Mouse (Mus musculus): ENCODE results near the gene Slc2a5. TPM values are rescaled to one million over a fixed set of nuclear protein-coding genes. Genes with fewer than 3 reads are reported as not detected.

Gene Slc2a5
- polyA plus RNA-seq, 1 experiment from 2014 or later, result 2.2 TPM

GRCm38 (mm10) chr4:150087890-150088530 is 31.1 kb upstream of the Slc2a5 start:
- peaks cover 14% of the 10 kb centered on the region for H3K4me1 ChIP-seq (replicated peaks)
- H3K9ac ChIP-seq, result peak overlapping the region; percentile 43
- no peaks in the 10 kb centered on the region for H3K9me3 ChIP-seq
- peaks cover 25% of the 10 kb centered on the region for H3K27me3 ChIP-seq
- peak overlapping the region; percentile 55 for H3K4me3 ChIP-seq
- no peaks in the 10 kb centered on the region for H3K36me3 ChIP-seq
- peak overlapping the region; percentile 98 for H3K4me2 ChIP-seq
- ATAC-seq (ENCODE audit: low FRiP score, low read depth), result no peak
- H3K27ac ChIP-seq (replicated peaks), result 0 out of 2 replicates have a peak overlapping the region, but pooled peaks have one; percentile 11
- WGBS, result 19% methylated on average over 29 of the region's 29 CpGs

- no peaks in the 10 kb centered on the region for H3K9me3 ChIP-seq
- no peak for ATAC-seq (ENCODE audit: low FRiP score, low read depth)
- H3K4me3 ChIP-seq, result no peak overlapping the region
- H3K9ac ChIP-seq, result no peak overlapping the region
- no peak overlapping the region for H3K4me2 ChIP-seq
- peaks cover 14% of the 10 kb centered on the region for H3K4me1 ChIP-seq (replicated peaks)
- WGBS, result 82% methylated on average over 10 of the region's 10 CpGs
- no peak overlapping the region for H3K27ac ChIP-seq (replicated peaks)
- H3K27me3 ChIP-seq, result peaks cover 25% of the 10 kb centered on the region
- H3K36me3 ChIP-seq, result no peaks in the 10 kb centered on the region
These were observed 30.0 kb upstream of the Slc2a5 start for GRCm38 (mm10) chr4:150089121-150089520.

GRCm38 (mm10) chr4:150091887-150092582 is 27.0 kb upstream of the Slc2a5 start:
- H3K4me2 ChIP-seq, result no peak overlapping the region
- no peaks in the 10 kb centered on the region for H3K9me3 ChIP-seq
- ATAC-seq (ENCODE audit: low FRiP score, low read depth), result no peak
- H3K36me3 ChIP-seq, result no peaks in the 10 kb centered on the region
- WGBS, result 84% methylated on average over 18 of the region's 18 CpGs
- peaks cover 25% of the 10 kb centered on the region for H3K27me3 ChIP-seq
- no peak overlapping the region for H3K4me3 ChIP-seq
- H3K27ac ChIP-seq (replicated peaks), result no peak overlapping the region
- H3K9ac ChIP-seq, result no peak overlapping the region
- H3K4me1 ChIP-seq (replicated peaks), result peaks cover 14% of the 10 kb centered on the region

- Histone ChIP-seq H3K27me3 (peaks cover 25% of the 10 kb centered on the region), H3K36me3 (no peaks in the 10 kb centered on the region), H3K27ac (replicated peaks) (no peak overlapping the region), H3K4me3 (no peak overlapping the region), H3K4me1 (replicated peaks) (peaks cover 12% of the 10 kb centered on the region), H3K4me2 (no peak overlapping the region), H3K9ac (no peak overlapping the region), H3K9me3 (no peaks in the 10 kb centered on the region)
- ATAC-seq (ENCODE audit: low FRiP score, low read depth), result no peak
- WGBS, result 75% methylated on average over 3 of the region's 3 CpGs
These were observed 26.5 kb upstream of the Slc2a5 start for GRCm38 (mm10) chr4:150092583-150092902.

GRCm38 (mm10) chr4:150093560-150094462 is 25.3 kb upstream of the Slc2a5 start:
- H3K4me2 ChIP-seq, result no peak overlapping the region

GRCm38 (mm10) chr4:150094463-150094789 is 24.7 kb upstream of the Slc2a5 start:
- Histone ChIP-seq H3K27ac (replicated peaks) (no peak overlapping the region), H3K9ac (no peak overlapping the region), H3K4me1 (replicated peaks) (peaks cover 3% of the 10 kb centered on the region; the same call in 1 of the 2 replicates), H3K4me2 (no peak overlapping the region), H3K4me3 (no peak overlapping the region), H3K36me3 (no peaks in the 10 kb centered on the region), H3K27me3 (peaks cover 10% of the 10 kb centered on the region), H3K9me3 (no peaks in the 10 kb centered on the region)
- WGBS, result 25% methylated on average over 5 of the region's 5 CpGs
- no peak for ATAC-seq (ENCODE audit: low FRiP score, low read depth)

More at GRCm38 (mm10) chr4:150093560-150094462, 25.3 kb upstream of the Slc2a5 start:
- no peak for ATAC-seq (ENCODE audit: low FRiP score, low read depth)
- WGBS, result 26% methylated on average over 11 of the region's 12 CpGs
- Histone ChIP-seq H3K27ac (replicated peaks) (no peak overlapping the region), H3K4me3 (no peak overlapping the region), H3K9me3 (no peaks in the 10 kb centered on the region), H3K36me3 (no peaks in the 10 kb centered on the region), H3K27me3 (peaks cover 15% of the 10 kb centered on the region), H3K4me1 (replicated peaks) (peaks cover 3% of the 10 kb centered on the region; the same call in 1 of the 2 replicates), H3K9ac (no peak overlapping the region)

GRCm38 (mm10) chr4:150096309-150096708 is 22.8 kb upstream of the Slc2a5 start:
- Histone ChIP-seq H3K27ac (replicated peaks) (no peak overlapping the region), H3K27me3 (0 out of 2 replicates have a peak, but pooled peaks cover 8% of the 10 kb centered on the region), H3K4me3 (no peak overlapping the region), H3K9me3 (no peaks in the 10 kb centered on the region), H3K4me2 (no peak overlapping the region), H3K4me1 (replicated peaks) (peaks cover 3% of the 10 kb centered on the region; the same call in 1 of the 2 replicates), H3K36me3 (no peaks in the 10 kb centered on the region), H3K9ac (no peak overlapping the region)
- no peak for ATAC-seq (ENCODE audit: low FRiP score, low read depth)
- 78% methylated on average over 7 of the region's 7 CpGs for WGBS

- WGBS, result 91% methylated on average over 4 of the region's 4 CpGs
- H3K4me1 ChIP-seq (replicated peaks), result peaks cover 3% of the 10 kb centered on the region; the same call in 1 of the 2 replicates
These were observed 21.2 kb upstream of the Slc2a5 start for GRCm38 (mm10) chr4:150097847-150098246.

GRCm38 (mm10) chr4:150098880-150099279 is 20.2 kb upstream of the Slc2a5 start:
- no peak overlapping the region for H3K4me3 ChIP-seq
- no peak overlapping the region for H3K27ac ChIP-seq (replicated peaks)
- 20% methylated on average over 10 of the region's 10 CpGs for WGBS
- H3K27me3 ChIP-seq, result 0 out of 2 replicates have a peak, but pooled peaks cover 3% of the 10 kb centered on the region
- H3K4me2 ChIP-seq, result no peak overlapping the region
- ATAC-seq (ENCODE audit: low FRiP score, low read depth), result 0 out of 2 replicates have a peak, but pooled peaks have one; percentile 53
- H3K9me3 ChIP-seq, result no peaks in the 10 kb centered on the region
- no peak overlapping the region for H3K9ac ChIP-seq
- peaks cover 3% of the 10 kb centered on the region; the same call in 1 of the 2 replicates for H3K4me1 ChIP-seq (replicated peaks)
- no peaks in the 10 kb centered on the region for H3K36me3 ChIP-seq

More at GRCm38 (mm10) chr4:150097847-150098246, 21.2 kb upstream of the Slc2a5 start:
- H3K27ac ChIP-seq (replicated peaks), result no peak overlapping the region
- H3K9me3 ChIP-seq, result no peaks in the 10 kb centered on the region
- H3K4me2 ChIP-seq, result no peak overlapping the region
- H3K27me3 ChIP-seq, result 0 out of 2 replicates have a peak, but pooled peaks cover 3% of the 10 kb centered on the region
- H3K9ac ChIP-seq, result no peak overlapping the region
- no peaks in the 10 kb centered on the region for H3K36me3 ChIP-seq
- no peak for ATAC-seq (ENCODE audit: low FRiP score, low read depth)
- no peak overlapping the region for H3K4me3 ChIP-seq

GRCm38 (mm10) chr4:150102822-150103221 is 16.3 kb upstream of the Slc2a5 start:
- no peak overlapping the region for H3K9ac ChIP-seq
- no peak overlapping the region for H3K4me3 ChIP-seq
- 92% methylated on average over 7 of the region's 7 CpGs for WGBS
- no peak overlapping the region for H3K4me2 ChIP-seq
- no peak for ATAC-seq (ENCODE audit: low FRiP score, low read depth)
- H3K27ac ChIP-seq (replicated peaks), result no peak overlapping the region
- H3K4me1 ChIP-seq (replicated peaks), result no peaks in the 10 kb centered on the region
- H3K27me3 ChIP-seq, result 0 out of 2 replicates have a peak, but pooled peaks cover 3% of the 10 kb centered on the region
- H3K36me3 ChIP-seq, result no peaks in the 10 kb centered on the region
- H3K9me3 ChIP-seq, result no peaks in the 10 kb centered on the region

GRCm38 (mm10) chr4:150105671-150106070 is 13.4 kb upstream of the Slc2a5 start:
- H3K4me1 ChIP-seq (replicated peaks), result no peaks in the 10 kb centered on the region
- 68% methylated on average over 7 of the region's 7 CpGs for WGBS
- ATAC-seq (ENCODE audit: low FRiP score, low read depth), result no peak
- H3K4me3 ChIP-seq, result no peak overlapping the region
- no peaks in the 10 kb centered on the region for H3K27me3 ChIP-seq
- H3K36me3 ChIP-seq, result no peaks in the 10 kb centered on the region
- H3K4me2 ChIP-seq, result no peak overlapping the region
- H3K9ac ChIP-seq, result no peak overlapping the region
- no peaks in the 10 kb centered on the region for H3K9me3 ChIP-seq
- H3K27ac ChIP-seq (replicated peaks), result no peak overlapping the region

GRCm38 (mm10) chr4:150106637-150107036 is 12.4 kb upstream of the Slc2a5 start:
- no peaks in the 10 kb centered on the region for H3K9me3 ChIP-seq
- no peak overlapping the region for H3K4me3 ChIP-seq
- H3K27me3 ChIP-seq, result no peaks in the 10 kb centered on the region
- 78% methylated on average over 5 of the region's 5 CpGs for WGBS
- H3K4me1 ChIP-seq (replicated peaks), result no peaks in the 10 kb centered on the region
- ATAC-seq (ENCODE audit: low FRiP score, low read depth), result no peak
- H3K27ac ChIP-seq (replicated peaks), result no peak overlapping the region
- no peaks in the 10 kb centered on the region for H3K36me3 ChIP-seq
- H3K4me2 ChIP-seq, result no peak overlapping the region
- H3K9ac ChIP-seq, result no peak overlapping the region
